Mouse (Mus musculus) E14TG2a.4 (cell line): Measurements from ENCODE around the gene Lrrc66.

Experiments
- H3K27me3 ChIP-seq: 2 replicates; pipeline ENCODE4 v1.6.1; 2014; ENCODE audit warnings: low read length, control low read depth; ENCODE audit not compliant: insufficient read depth
- H3K36me3 ChIP-seq: 2 replicates; pipeline ENCODE4 v1.6.1; 2014; ENCODE audit warnings: low read length, control low read depth; ENCODE audit not compliant: insufficient read depth
- H3K4me1 ChIP-seq: replicated peaks from 2 replicates; pipeline ENCODE4 v1.6.1; 2014; ENCODE audit warnings: low read depth, low read length, control low read depth
- H3K4me3 ChIP-seq: replicated peaks from 2 replicates; pipeline ENCODE4 v1.5.1; 2014; ENCODE audit warnings: mild to moderate bottlenecking, low read length
- H3K9me3 ChIP-seq: 2 replicates; pipeline ENCODE4 v1.6.1; 2014; ENCODE audit warnings: low read length, control low read depth
- CTCF ChIP-seq: conservative IDR thresholded peaks from 2 replicates; pipeline ENCODE4 v1.5.1; 2014; ENCODE audit warnings: low read length
- NANOG ChIP-seq: IDR thresholded peaks from 2 replicates; pipeline ENCODE4 v1.6.1; 2014; ENCODE audit warnings: borderline replicate concordance, low read length, mixed read lengths
- POU5F1 ChIP-seq: IDR thresholded peaks from 2 replicates; pipeline ENCODE4 v1.6.1; 2014; ENCODE audit warnings: low read length, borderline replicate concordance

The Lrrc66 gene

DNA sequence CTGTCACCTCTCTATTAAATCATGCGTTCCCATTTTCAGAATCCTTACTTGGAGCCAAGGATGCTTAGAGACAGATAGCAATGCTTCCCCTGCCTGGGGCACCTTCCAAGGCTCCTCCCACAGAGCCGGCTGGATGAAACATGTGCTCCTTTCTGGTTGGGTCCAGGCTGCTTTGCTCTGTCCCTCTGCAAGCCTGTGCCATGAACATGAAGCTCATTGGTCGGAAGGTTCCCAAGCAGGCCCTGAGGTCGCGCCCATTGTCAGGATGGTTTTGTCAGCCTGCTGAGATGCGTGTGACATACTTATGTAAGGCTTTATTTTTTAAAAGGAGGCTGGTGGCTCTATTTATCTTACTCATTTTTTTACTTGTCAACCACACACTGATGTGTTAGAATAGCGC, 55.6 kb downstream of the Lrrc66 start:
- no peaks in the 10 kb centered on the region for H3K27me3 ChIP-seq
- H3K36me3 ChIP-seq, result no peaks in the 10 kb centered on the region
- H3K4me1 ChIP-seq, result no peaks in the 10 kb centered on the region
- no peak overlapping the region for H3K4me3 ChIP-seq
- no peaks in the 10 kb centered on the region for H3K9me3 ChIP-seq
- no peak for TF ChIP-seq CTCF

DNA sequence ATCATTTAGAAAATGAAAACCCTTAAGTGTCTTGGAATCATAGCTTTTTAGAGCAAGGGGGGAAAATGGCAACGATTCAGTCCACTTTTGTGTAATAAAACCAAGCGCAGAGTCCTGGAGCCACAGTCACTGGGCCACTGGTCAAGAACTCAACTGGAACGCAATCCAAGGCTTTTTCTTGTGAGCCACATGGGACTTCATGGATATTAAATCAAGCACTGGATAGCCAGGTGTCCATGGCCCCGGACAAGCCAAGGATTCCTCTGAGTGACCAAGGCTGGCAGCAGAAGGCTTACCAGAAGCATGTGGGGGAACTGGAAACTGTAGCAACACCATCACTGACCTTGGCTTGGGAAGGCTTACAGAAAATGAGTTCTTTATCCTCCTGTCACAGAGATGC, 57.7 kb downstream of the Lrrc66 start:
- TF ChIP-seq NANOG (no peak), CTCF (no peak), POU5F1 (no peak)

DNA sequence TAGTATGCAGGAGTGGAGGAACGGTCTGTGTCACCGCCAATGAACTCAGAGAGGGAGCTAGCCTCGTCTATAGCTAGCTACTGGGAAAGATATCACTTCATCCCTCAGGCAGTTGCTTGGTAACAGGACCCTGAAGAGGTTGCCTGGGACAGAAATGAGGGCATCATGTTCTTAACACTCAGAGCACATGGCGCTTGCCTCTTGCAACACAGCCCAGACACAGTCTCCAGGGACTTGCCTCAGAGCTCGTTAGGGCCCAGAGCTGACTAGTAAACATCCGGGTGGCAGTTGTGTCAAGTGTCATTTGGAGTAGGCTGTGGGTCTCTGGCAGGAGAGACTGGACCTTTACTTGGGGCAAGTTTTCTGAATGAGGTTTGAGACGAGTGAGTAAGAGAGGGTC, 58.5 kb downstream of the Lrrc66 start:
- H3K27me3 ChIP-seq, result no peaks in the 10 kb centered on the region
- no peaks in the 10 kb centered on the region for H3K36me3 ChIP-seq
- no peaks in the 10 kb centered on the region for H3K9me3 ChIP-seq
- TF ChIP-seq NANOG, result no peak
- TF ChIP-seq POU5F1, result no peak
- no peak for TF ChIP-seq CTCF
- peaks cover 3% of the 10 kb centered on the region; the same call in 1 of the 2 replicates for H3K4me1 ChIP-seq
- H3K4me3 ChIP-seq, result no peak overlapping the region

More for the DNA sequence above, 57.7 kb downstream of the Lrrc66 start:
- H3K9me3 ChIP-seq, result no peaks in the 10 kb centered on the region
- H3K36me3 ChIP-seq, result no peaks in the 10 kb centered on the region
- H3K4me1 ChIP-seq, result no peaks in the 10 kb centered on the region
- no peak overlapping the region for H3K4me3 ChIP-seq
- H3K27me3 ChIP-seq, result no peaks in the 10 kb centered on the region

DNA sequence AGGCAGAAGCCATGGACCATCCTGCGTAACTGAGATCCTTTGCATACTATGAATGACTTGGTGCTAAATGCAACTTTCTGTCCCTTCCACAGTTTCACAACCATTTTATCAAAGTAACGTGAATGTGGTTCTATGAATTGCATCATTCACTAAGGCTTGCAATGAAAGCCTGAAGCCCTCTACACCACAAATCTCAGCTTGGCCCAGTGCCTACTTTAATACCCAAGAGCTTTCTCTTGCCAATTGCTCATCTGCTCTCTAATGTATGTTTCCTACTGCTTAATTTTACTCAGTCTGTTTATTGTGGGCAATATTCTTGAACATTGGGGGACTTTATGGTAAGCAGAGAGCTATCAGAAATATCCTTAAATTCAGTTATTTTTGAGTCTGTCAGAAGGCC, 59.5 kb downstream of the Lrrc66 start:
- Histone ChIP-seq H3K4me1 (peaks cover 3% of the 10 kb centered on the region; the same call in 1 of the 2 replicates), H3K9me3 (no peaks in the 10 kb centered on the region), H3K36me3 (no peaks in the 10 kb centered on the region), H3K27me3 (no peaks in the 10 kb centered on the region), H3K4me3 (no peak overlapping the region)
- TF ChIP-seq POU5F1 (no peak), NANOG (no peak), CTCF (no peak)

DNA sequence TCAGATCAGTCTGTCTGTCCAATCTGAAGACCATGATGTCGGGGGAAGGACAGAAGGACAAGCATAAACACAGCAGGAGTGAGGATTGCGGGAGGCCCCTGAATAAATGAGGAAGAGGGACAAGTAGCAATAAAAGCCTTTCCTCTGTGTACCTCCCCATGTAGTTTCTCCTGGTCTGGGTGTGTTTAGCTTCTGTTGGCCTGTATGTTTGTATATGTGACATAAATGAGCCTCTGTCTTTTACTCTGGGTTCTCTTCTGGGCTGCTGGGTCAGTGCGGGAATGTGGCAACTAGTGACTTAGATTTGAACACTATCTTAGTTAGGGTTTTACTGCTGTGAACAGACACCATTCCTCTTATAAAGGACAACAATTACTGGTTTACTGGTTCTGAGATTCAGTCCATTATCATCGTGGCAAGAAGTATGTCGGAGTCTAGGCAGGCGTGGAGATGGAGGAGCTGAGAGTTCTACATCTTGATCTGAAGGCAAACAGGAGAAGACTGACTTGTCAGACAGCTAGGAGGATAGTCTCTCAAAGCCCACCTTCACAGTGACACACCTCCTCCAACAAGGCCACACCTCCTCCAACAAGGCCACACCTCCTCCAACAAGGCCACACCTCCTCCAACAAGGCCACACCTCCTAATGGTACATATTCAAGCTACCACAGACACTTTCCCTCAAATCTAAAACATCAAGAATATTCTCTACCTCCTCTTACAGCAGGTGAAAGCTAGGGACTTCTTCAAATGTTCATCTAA, 60.8 kb downstream of the Lrrc66 start:
- H3K4me3 ChIP-seq, result no peak overlapping the region
- H3K27me3 ChIP-seq, result no peaks in the 10 kb centered on the region
- H3K4me1 ChIP-seq, result peaks cover 3% of the 10 kb centered on the region; the same call in 1 of the 2 replicates
- no peaks in the 10 kb centered on the region for H3K9me3 ChIP-seq
- no peaks in the 10 kb centered on the region for H3K36me3 ChIP-seq
- TF ChIP-seq POU5F1 (no peak), NANOG (no peak), CTCF (no peak)

DNA sequence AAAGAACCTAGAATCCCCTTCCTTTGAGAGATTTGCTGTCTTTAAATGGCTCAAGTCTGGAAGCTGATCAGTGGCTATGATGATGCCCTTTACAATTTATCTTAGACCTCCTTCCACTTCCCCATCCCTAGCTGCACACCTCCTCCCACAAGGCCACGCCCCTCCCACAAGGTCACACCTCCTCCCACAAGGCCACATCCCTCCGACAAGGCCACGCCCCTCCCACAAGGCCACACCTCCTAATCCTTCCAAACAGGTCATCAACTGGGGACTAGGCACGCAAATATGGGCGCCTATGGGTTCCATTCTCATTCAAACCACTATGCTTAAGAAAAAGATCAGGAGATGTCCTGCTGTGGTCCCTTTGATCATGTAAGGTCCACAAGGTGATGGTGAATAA, 63.1 kb downstream of the Lrrc66 start:
- H3K4me1 ChIP-seq, result peaks cover 3% of the 10 kb centered on the region; the same call in 1 of the 2 replicates
- H3K36me3 ChIP-seq, result no peaks in the 10 kb centered on the region
- H3K9me3 ChIP-seq, result no peaks in the 10 kb centered on the region
- no peaks in the 10 kb centered on the region for H3K27me3 ChIP-seq
- TF ChIP-seq NANOG, result peak; percentile 14; the same call in 1 of the 2 replicates
- no peak for TF ChIP-seq POU5F1
- no peak for TF ChIP-seq CTCF
- no peak overlapping the region for H3K4me3 ChIP-seq

DNA sequence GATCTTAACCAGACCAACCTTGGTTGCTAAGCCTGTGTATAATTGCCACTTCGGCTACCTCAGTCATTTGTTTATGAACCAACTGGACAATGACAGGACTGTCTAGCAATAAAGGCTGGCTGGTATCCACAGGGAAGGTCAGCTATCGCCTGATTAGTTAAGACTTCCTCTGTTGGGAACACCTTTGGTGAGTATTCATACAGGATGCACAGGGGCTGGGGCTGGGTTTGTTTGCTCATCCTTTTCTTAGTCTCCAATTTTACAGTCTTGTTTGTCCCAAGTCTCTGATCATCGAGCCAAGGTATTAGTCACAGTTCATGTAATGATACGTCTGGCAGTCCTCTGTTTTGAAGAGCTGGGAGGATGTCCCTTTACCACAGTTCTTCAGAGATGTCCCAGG, 65.4 kb downstream of the Lrrc66 start:
- Histone ChIP-seq H3K9me3 (no peaks in the 10 kb centered on the region), H3K27me3 (no peaks in the 10 kb centered on the region)
- TF ChIP-seq CTCF (no peak), NANOG (no peak), POU5F1 (no peak)

DNA sequence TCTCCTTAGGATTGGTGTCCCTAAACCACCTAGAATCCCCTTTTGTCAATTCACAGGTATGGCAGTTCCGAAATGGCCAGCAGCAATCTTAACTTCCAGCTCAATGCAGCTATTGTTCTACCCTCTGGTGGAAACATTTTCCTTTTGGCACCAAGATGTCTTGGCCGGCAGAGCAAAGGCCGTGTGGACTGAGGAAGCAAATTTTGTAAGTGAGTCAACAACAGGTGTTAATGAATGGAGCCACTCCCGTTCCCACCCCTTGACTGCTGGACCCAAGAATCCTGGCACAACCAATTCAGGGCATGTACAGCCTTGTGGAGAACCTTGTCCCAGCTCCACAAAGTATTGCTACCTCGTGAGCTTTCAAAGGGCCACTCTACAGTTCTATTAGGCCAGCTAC, 66.2 kb downstream of the Lrrc66 start:
- TF ChIP-seq NANOG, result no peak
- no peak for TF ChIP-seq POU5F1
- TF ChIP-seq CTCF, result no peak
- H3K9me3 ChIP-seq, result 0 out of 2 replicates have a peak, but pooled peaks cover 4% of the 10 kb centered on the region
- no peak overlapping the region for H3K4me3 ChIP-seq
- peaks cover 12% of the 10 kb centered on the region for H3K36me3 ChIP-seq
- peaks cover 3% of the 10 kb centered on the region; the same call in 1 of the 2 replicates for H3K4me1 ChIP-seq
- no peaks in the 10 kb centered on the region for H3K27me3 ChIP-seq

More for the DNA sequence above, 65.4 kb downstream of the Lrrc66 start:
- H3K36me3 ChIP-seq, result peaks cover 4% of the 10 kb centered on the region
- no peak overlapping the region for H3K4me3 ChIP-seq
- H3K4me1 ChIP-seq, result peaks cover 3% of the 10 kb centered on the region; the same call in 1 of the 2 replicates

DNA sequence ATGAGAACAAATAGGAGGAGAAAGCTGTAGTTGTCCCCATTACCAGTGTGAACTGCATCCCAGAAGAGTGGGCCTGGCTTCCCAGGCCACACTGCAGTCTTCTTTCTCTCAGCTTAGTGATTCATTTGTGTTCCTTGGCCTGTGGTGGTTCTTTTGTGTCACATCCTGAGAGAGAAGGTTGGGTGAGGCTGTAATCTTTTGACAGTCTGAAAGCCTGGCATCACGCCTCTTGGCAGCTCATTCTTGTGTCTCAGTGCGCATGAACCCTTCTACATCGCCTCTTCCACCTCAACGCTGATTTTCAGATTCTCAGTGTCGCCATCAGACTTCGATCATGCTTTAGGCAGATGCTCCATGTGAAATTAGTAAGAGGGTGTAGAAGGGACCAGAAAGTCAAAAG, 68.3 kb downstream of the Lrrc66 start:
- TF ChIP-seq POU5F1, result no peak
- TF ChIP-seq CTCF, result no peak
- no peak for TF ChIP-seq NANOG
- no peaks in the 10 kb centered on the region for H3K4me1 ChIP-seq
- 0 out of 2 replicates have a peak, but pooled peaks cover 4% of the 10 kb centered on the region for H3K9me3 ChIP-seq
- no peak overlapping the region for H3K4me3 ChIP-seq
- H3K27me3 ChIP-seq, result no peaks in the 10 kb centered on the region
- peaks cover 27% of the 10 kb centered on the region for H3K36me3 ChIP-seq
